Mouse (Mus musculus) right cerebral cortex, postnatal 4 days (tissue): ENCODE measurements around the gene Fntb.
"Not testable (repeated sequence)": the region's sequence is repeated elsewhere in the genome, so short reads cannot be mapped to it uniquely, and the experiment has no call there.

Experiments used
- DNase-seq: peaks from one replicate; pipeline ENCODE4 v3.0.0-alpha.2; 2022

The Fntb gene

GRCm38 (mm10) chr12:76839298-76839697, 73.9 kb downstream of the Fntb start:
- no peak for DNase-seq

DNA sequence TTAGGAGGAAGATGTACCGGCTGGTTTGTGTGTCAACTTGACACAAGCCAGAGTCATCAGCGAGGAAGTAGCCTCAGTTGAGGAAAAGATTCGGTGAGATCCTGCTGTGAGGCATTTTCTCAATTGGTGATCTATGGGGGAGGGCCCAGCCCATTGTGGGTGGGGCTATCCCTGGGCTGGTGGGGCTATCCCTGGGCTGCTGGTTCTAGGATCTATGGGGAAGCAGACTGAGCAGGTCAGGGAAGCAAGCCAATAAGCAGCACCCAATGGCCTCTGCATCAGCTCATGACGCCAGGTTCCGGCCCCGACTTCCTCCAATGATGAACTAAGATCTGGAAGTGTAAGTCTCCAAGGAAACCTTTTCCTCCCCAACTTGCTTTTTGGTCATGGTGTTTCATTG, 74.7 kb downstream of the Fntb start:
- DNase-seq, result no peak

GRCm38 (mm10) chr12:76844346-76845061, 79.1 kb downstream of the Fntb start:
- no peak for DNase-seq

- DNase-seq, result no peak
Measured at GRCm38 (mm10) chr12:76852419-76852818, 87.0 kb downstream of the Fntb start.

DNA sequence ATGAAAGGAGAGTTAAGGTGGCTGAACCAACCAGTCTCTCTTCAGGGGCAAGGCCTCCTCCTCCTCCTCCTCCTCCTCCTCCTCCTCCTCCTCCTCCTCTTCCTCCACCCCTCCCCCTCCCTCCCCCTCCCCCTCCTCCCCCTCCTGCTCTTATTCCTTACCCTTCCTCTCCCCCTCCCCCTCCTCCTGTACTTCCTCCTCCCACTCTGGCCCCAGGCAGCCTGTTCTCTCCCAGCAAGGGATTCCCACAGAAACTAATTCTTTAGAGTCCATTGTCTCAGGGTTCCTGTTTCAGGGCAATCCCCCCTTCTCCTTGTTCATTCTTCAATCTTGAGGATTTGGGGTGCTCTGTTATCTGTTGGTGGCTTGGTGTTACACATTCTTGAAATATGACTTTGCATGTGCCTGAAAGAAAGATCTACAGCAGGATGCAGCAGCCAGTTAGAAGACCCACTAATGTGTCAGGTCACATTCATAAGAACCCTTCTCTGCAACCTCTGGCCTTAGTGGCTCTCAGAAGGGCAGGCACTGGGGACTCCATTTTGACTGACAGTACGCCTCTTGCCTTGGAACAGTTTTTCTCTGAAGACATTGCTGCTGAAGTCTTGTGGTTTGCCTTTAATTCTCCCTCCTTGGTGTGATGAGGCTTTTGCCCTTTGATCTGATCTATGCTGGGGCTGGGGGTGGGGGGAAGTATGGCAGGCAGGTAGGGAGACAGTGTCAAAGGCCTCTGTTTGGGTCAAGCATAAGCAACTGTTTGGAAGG, 88.2 kb downstream of the Fntb start:
- DNase-seq, result no peak

GRCm38 (mm10) chr12:76857087-76857486, 91.7 kb downstream of the Fntb start:
- DNase-seq, result no peak

DNA sequence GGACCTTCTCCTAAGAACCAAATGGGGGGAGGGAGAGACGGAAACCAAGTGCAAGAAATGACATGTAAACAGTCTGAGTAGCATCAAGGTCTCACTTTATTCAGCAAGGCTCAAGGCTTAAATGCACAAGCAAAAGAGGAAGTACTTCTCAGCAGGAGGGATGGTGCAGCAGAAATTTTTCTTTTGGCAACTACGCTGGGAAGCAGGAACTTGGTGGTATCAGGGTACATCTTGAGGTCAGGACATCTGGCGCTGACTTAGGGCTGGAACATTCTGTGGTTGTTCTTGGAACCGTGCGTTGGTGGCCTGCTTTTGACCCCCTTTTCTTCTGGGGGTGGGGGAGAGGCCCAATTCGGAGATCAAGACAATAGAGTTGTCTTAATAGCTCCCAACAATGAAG, 93.4 kb downstream of the Fntb start:
- not testable (repeated sequence) for DNase-seq

GRCm38 (mm10) chr12:76863651-76864050, 98.3 kb downstream of the Fntb start:
- DNase-seq, result no peak

GRCm38 (mm10) chr12:76865266-76865665, 99.9 kb downstream of the Fntb start:
- DNase-seq, result no peak

DNA sequence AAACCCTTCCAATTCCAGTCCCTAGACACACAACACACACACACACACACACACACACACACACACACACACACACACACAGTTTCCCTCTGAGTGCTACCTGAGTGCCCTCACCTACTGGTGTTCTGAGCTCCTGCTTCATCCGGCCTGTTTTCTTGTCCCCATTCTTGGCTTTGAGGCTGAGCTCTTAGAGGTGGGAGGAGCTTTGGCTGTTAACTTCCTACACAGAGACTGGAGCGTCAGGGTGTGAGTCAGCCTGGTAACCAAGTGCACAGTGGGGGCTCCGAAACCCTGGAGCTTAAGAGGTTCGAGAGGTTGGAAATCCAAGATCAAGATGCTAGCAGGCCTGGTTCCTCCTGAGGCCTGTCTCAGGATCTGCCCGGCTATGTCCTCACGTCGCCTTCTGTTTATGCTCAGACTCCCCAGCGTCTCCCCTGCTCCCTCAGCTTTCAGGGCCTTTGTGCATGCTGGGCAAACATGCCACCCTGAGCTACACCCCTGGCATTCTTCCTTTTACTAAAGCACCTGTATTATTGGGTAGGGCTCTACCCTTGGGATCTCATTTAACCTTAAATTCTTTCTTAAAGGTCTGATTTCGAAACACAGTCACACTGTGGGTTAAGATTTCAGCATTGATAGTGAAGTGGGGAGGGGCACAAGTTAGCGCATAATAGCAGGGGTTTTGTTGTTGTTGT, 102.3 kb downstream of the Fntb start:
- no peak for DNase-seq

DNA sequence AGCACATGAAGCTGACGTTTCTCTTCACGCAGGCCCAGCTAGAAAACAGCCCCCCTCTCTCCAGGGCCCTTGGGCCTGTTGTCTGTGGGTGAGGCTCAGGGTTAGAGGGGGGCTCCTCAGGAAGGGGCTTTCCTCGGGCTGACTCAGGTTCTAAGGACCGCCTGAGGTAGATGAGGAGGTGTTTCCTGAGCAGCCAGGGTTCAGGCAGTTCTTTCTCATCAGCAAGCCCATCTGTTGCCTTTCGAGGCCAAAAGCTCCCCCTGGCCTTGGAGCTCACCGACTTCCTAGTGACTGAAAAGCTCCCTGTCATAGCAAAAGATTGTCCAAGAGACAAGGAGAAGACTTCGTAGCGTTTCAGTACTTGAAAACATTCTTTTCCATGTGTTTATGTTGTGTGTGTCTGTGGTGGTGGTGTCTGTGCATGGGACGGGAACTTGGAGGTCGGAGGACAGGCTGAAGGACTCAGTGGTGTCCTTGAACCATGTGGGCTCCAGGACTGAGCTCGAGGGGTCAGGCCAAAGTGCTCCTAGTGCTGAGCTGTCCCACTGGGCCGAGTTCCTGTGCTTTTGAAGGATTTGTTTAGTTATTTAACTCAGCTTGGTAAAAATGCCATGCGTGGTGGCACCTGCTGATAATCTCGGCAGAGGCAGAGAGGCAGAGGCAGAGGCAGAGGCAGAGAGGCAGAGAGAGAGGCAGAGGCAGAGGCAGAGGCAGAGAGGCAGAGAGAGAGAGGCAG, 103.2 kb downstream of the Fntb start:
- no peak for DNase-seq

DNA sequence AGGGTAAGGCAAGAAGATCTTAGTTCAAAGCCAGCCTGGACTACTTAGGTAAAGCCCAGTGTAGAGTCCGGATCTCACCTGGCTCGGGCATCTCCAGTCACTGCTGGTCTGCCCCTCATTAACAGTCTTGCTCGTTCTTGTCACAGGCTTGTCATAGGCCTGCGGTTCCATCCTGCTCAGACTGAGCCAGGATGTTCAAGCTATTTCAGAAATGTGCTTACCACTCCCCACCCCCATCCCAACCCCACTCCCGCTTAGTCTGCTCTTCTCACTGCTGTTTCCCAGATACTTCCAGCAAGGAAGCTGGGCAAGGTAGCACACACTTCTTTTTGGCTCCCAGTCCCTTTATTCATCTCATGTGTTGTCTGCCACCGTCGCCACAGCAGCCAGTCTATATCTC, 104.2 kb downstream of the Fntb start:
- DNase-seq, result no peak

DNA sequence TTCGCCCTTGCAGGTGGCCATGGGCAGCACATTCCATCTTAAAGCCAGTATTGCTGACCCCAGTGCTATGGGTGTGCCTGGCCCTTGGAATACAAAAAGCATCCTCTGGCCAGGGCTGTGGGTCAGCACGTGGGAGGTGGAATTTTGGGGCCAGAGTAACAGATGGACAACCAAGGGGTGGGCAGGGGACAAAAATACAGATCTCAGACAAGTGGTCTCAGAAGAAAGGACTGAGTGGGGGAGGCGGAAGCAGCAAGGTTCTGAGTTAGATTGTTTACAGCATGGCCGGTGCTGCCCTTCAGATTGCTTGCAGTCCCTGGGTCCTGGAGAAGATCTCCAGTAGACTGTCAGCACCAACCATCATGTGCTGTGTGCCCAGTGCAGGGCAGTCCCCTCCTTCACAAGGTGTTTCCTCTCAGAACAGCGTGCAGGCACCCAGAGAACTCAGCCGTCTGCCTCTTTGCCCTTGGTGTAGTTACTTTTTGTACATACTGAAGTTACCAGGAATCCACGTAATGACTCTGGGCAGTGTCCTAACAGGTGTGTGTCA, 107.5 kb downstream of the Fntb start:
- DNase-seq, result no peak

- DNase-seq, result no peak
Measured at GRCm38 (mm10) chr12:76874826-76875225, 109.4 kb downstream of the Fntb start.

GRCm38 (mm10) chr12:76879242-76879641, 113.9 kb downstream of the Fntb start:
- DNase-seq, result peak; percentile 23

DNA sequence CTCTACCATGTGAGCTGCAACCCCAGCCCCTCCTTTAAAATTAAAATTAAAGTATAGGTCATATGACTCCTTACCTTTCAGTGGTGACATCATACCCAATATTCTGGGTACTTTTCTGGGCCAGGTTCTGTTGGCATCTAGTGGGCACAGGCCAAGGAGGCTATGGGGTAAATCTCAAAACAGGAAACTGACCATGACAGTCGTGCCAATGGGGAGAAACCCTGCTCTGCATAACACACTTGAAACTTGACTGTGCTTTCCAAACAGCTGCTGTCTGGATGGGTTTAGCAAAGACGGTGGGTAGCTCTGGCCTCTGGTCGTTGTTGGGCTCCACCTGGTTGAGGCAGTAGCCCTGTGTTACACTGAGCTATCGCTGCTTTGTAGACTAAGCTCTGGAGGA, 114.7 kb downstream of the Fntb start:
- no peak for DNase-seq

DNA sequence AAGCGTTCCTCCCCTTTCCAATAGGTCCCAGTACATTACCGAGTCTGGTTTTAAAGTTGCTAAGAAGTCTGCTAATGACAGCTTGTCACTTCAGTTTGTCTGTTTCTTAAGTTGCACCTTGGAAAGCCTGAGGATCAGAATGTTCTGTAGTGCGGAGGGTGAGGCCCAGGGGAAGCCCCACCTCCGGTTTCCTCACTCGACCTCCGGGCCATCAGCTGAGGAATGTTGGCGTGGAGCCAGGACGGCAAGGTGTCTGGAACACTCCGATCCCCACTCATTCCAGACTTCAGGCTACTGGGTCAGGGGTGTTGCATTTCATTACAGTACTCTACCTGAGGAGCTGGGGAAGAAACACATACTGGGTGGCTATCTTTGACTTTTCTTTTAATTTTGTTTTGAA, 118.4 kb downstream of the Fntb start:
- peak; percentile 21 for DNase-seq

DNA sequence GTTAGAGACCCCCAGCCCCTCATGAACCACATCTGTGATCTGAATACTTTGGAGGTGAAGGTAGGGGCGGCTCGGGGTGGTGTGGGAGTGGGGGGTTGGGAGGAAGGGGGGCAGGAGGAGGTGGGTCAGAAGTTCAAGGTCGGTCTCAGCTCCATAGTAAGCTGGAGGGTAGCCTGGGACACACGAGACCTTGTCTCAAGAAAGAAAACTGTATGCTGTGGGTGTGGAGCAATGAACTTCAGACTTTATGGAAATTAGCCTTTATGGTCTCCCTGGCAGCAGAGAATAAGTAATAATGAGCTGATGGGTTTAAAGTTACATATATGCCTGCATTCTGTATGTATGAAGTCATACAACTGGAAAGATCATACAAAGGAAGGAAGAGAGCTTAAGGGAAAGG, 119.7 kb downstream of the Fntb start:
- DNase-seq, result no peak

DNA sequence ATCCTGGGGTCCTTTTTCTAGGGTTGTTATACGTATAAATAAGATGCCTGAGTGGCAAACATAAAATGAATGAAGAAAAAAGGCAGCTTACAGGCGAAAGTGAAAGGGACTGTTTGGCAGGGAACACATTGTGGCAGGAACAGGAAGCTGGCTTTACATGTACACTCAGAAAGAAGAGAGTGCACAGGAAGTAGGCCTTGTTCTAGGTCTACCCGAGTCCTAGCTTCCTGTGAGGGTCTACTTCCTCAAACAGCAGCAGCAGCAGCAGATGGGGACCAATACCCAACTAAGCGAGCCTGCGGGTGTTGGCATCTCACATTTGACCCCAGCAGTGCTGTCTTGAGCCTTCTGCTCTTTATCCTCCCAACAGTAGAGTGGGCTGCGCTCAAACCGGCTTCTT, 121.4 kb downstream of the Fntb start:
- no peak for DNase-seq

DNA sequence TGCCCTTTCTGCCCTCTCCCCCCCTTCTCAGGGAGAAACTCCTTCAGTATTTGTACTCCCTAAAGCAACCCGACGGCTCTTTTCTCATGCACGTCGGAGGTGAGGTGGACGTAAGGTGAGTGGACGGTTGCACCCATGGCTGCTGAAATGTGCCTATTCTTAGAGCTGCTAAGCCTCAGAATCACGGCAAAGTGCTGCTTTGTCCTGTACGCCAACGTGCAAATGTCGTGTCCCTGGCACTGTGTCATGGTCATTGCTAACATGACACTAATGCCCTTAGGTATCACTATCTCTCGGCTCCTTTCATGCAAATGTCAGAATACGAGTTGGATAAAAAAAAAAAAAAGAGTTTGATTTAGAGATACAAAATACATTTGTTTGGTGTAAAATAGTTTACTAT, 122.6 kb downstream of the Fntb start:
- DNase-seq, result no peak

- DNase-seq, result no peak
Measured at GRCm38 (mm10) chr12:76889404-76890184, 124.2 kb downstream of the Fntb start.

DNA sequence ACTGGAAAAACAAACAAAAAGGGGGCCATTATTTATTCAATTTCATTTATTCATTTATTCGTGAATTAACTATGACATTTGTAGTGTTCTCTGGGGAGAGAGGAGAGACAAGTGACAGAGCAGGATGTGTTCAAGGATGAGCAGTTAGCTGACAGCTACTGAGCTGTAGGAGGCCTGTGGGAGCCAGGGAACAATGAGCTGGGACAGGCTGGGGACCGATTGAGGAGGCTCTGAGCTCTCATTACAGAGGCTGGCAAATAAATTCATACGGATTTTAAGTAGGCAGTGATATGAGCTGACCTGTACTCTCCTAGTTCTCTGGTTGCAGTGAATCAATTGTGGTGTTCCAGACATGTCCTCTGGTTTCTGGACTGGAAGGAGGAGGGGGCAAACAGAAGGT, 125.8 kb downstream of the Fntb start:
- DNase-seq, result no peak
